Mouse (Mus musculus) liver, postnatal 0 days (tissue): ENCODE measurements at regions not wholly inside any gene's neighbourhood (a gene's known extent, or its start where the extent isn't known, plus 50 kb on each side); places are given as distances from the start of the nearest gene placed in this dataset.

Experiments used
- ATAC-seq: fragments of 200-750 bp; cut with Nextera tagmentation; 2 replicates; pipeline ENCODE4 v1.8.0; 2017; ENCODE audit warnings: mild to moderate bottlenecking, moderate library complexity
- DNase-seq: peaks from one replicate; pipeline ENCODE4 v3.0.0-alpha.2; 2016
- H3K27ac ChIP-seq: fragments of 300-500 bp; sonication (generic); 2 replicates; pipeline ENCODE4 v1.5.1; 2014; ENCODE audit warnings: antibody characterized with exemption, moderate library complexity, mild to moderate bottlenecking, low read depth
- H3K27me3 ChIP-seq: fragments of 300-500 bp; sonication (generic); 2 replicates; pipeline ENCODE4 v1.6.1; 2014; ENCODE audit warnings: low read length, control low read depth, mixed read lengths; ENCODE audit not compliant: insufficient read depth
- H3K36me3 ChIP-seq: fragments of 300-500 bp; sonication (generic); replicated peaks from 2 replicates; pipeline ENCODE4 v1.6.1; 2014; ENCODE audit warnings: mild to moderate bottlenecking, control low read depth, low read length, moderate library complexity, mixed read lengths; ENCODE audit not compliant: insufficient read depth
- H3K4me1 ChIP-seq: fragments of 300-500 bp; sonication (generic); 2 replicates; pipeline ENCODE4 v1.6.1; 2014; ENCODE audit warnings: antibody characterized with exemption, mild to moderate bottlenecking, control low read depth; ENCODE audit not compliant: insufficient read depth
- H3K4me2 ChIP-seq: fragments of 300-500 bp; sonication (generic); 2 replicates; pipeline ENCODE4 v1.6.1; 2014; ENCODE audit warnings: low read depth, mild to moderate bottlenecking, low read length, moderate library complexity, mixed read lengths
- H3K4me3 ChIP-seq: fragments of 300-500 bp; sonication (generic); 2 replicates; pipeline ENCODE4 v1.5.1; 2014; ENCODE audit warnings: low read depth, low read length
- H3K9ac ChIP-seq: fragments of 300-500 bp; sonication (generic); replicated peaks from 2 replicates; pipeline ENCODE4 v1.6.1; 2014; ENCODE audit warnings: mild to moderate bottlenecking, moderate library complexity
- H3K9me3 ChIP-seq: fragments of 300-500 bp; sonication (generic); 2 replicates; pipeline ENCODE4 v1.6.1; 2016; ENCODE audit warnings: mild to moderate bottlenecking, control low read depth, low read length, mixed read lengths
- CTCF ChIP-seq: sonication (generic); IDR thresholded peaks from 2 replicates; pipeline ENCODE4 v1.5.1; 2016; ENCODE audit warnings: antibody characterized with exemption, low read depth
- EP300 ChIP-seq: IDR thresholded peaks from 2 replicates; pipeline ENCODE4 v1.6.1; 2016; ENCODE audit warnings: antibody characterized with exemption, low read depth, mild to moderate bottlenecking
- WGBS: fragments of 180-500 bp; shearing (Covaris S2); extraction: QIAGEN DNeasy Blood & Tissue Kit; methylation state at CpG from one replicate; pipeline ENCODE4 v1.1.7; 2014; ENCODE audit not compliant: insufficient replicate concordance; 5-methylcytosine and 5-hydroxymethylcytosine counted together

DNA sequence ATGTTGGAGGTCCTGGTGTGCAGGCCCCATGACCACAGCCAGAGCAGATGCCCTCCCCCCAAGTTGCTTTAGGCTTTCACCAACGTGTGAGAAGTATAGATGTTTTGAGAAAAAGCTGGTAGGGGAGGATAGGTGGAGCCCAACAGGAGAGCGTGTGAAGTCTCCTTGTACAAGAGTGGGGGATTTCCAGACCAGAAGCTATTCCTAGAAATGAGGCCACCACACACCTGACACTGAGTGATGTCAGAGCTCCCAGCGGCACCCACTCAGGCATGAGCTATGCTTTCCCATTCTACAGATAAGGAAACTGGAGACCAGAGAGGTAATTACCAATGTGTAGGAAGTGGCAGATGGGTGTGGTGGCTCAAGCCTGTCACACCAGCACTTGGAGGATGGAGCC is 56.2 kb upstream of the Larp1 start:
- Histone ChIP-seq H3K4me2 (no peak overlapping the region), H3K9ac (peak overlapping the region; percentile 35; the same call in 1 of the 2 replicates), H3K27me3 (no peaks in the 10 kb centered on the region), H3K4me1 (peaks cover 44% of the 10 kb centered on the region), H3K36me3 (no peaks in the 10 kb centered on the region), H3K4me3 (no peak overlapping the region), H3K27ac (peak overlapping the region; percentile 84), H3K9me3 (no peaks in the 10 kb centered on the region)
- WGBS: 43% methylated on average over 3 of the region's 3 CpGs
- ATAC-seq (peak; percentile 54), DNase-seq (no peak)
- TF ChIP-seq EP300 (no peak), CTCF (no peak)

DNA sequence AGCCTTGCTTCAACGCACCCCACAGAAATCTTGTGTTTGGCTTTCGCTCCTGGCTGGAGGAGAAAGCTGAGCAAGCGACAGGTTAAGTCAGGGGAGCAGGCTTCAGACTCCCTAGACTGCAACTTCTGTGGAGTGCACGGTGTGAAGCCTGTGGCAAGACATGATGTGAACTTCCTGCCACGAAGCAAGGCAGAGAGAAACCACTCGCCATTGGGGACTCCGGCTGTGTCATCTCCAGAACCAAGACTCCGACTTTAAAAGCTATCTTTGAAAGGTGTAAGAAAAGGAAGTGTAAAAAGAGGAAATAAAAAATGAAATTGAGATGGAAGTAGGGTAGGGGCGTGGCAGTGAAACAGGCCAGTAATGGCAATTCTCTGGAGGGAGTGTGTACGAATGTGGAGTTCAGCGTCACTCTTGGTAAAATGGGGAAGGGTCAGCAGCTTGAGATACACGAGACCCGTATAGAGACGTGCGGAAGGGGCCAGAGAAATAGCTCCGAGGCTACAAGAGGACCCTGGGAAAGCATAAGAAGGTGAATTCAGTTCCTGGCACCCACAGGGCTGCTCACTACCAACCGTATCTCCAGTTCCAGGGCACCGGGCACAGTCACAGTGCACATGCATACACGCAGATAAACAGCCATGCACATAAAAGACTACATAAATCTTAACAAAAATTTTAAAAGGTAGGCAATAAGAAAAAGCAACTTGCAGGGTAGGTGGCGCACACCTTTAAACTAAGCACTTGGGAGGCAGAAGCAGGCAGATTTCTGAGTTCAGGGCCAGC is 57.1 kb upstream of the Larp1 start:
- no peak for ATAC-seq
- H3K9me3 ChIP-seq: no peaks in the 10 kb centered on the region
- TF ChIP-seq CTCF: no peak
- TF ChIP-seq EP300: no peak
- H3K27me3 ChIP-seq: no peaks in the 10 kb centered on the region
- H3K4me1 ChIP-seq: peaks cover 44% of the 10 kb centered on the region
- H3K27ac ChIP-seq: peak overlapping the region; percentile 84
- DNase-seq: no peak
- 57% methylated on average over 20 of the region's 20 CpGs for WGBS
- H3K9ac ChIP-seq: 0 out of 2 replicates have a peak overlapping the region, but pooled peaks have one; percentile 39
- peak overlapping the region; percentile 55 for H3K4me2 ChIP-seq
- H3K36me3 ChIP-seq: no peaks in the 10 kb centered on the region
- no peak overlapping the region for H3K4me3 ChIP-seq

DNA sequence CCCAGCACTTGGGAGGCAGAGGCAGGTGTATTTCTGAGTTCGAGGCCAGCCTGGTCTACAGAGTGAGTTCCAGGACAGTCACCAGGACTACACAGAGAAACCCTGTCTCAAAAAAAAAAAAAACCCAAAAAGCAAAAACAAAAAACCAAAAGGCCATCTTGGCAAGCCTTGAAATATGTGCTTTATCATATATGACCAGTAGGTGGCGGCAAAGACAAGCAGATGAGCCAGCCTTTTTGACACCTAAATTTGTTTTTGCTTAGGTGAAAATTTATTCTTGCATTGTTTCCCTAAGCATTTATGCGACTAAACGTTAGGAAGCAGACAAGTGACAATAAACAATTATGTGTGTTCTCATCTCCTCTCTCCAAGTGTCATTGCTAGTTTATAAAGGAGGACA is 57.9 kb upstream of the Larp1 start:
- peak; percentile 93 for TF ChIP-seq CTCF
- TF ChIP-seq EP300: no peak
- no peak for ATAC-seq
- Histone ChIP-seq H3K9me3 (no peaks in the 10 kb centered on the region), H3K27me3 (no peaks in the 10 kb centered on the region), H3K9ac (no peak overlapping the region), H3K36me3 (no peaks in the 10 kb centered on the region), H3K4me3 (no peak overlapping the region), H3K27ac (peak overlapping the region; percentile 84; the same call in 1 of the 2 replicates), H3K4me2 (peak overlapping the region; percentile 55; the same call in 1 of the 2 replicates), H3K4me1 (peaks cover 42% of the 10 kb centered on the region)
- under 1% methylated on average over 4 of the region's 4 CpGs for WGBS
- DNase-seq: no peak

DNA sequence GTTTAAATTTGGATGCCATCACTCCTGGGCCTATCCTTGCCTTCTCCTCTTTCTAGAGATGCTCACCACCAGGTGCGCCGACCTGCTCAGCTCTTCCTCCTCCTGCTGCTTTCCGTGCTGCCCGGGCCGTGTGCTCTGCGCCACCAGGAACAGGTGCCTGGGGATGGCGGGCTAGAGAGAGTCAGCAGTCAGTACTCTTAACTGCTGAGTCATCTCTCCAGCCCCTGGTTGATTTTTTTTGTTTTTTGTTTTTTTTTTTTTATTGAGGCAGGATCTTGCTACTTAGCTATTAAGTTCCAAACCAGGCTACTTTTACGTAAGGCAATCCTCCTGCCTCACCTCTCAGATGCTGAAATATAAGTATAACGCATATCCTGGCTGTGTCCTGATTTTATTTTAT is 59.8 kb upstream of the Larp1 start:
- no peak overlapping the region for H3K4me3 ChIP-seq
- no peaks in the 10 kb centered on the region for H3K27me3 ChIP-seq
- TF ChIP-seq EP300: no peak
- TF ChIP-seq CTCF: no peak
- ATAC-seq (no peak), DNase-seq (no peak)
- no peaks in the 10 kb centered on the region for H3K9me3 ChIP-seq
- no peak overlapping the region for H3K9ac ChIP-seq
- H3K27ac ChIP-seq: no peak overlapping the region
- H3K4me1 ChIP-seq: peaks cover 30% of the 10 kb centered on the region
- 71% methylated on average over 9 of the region's 9 CpGs for WGBS
- no peaks in the 10 kb centered on the region for H3K36me3 ChIP-seq
- no peak overlapping the region for H3K4me2 ChIP-seq

DNA sequence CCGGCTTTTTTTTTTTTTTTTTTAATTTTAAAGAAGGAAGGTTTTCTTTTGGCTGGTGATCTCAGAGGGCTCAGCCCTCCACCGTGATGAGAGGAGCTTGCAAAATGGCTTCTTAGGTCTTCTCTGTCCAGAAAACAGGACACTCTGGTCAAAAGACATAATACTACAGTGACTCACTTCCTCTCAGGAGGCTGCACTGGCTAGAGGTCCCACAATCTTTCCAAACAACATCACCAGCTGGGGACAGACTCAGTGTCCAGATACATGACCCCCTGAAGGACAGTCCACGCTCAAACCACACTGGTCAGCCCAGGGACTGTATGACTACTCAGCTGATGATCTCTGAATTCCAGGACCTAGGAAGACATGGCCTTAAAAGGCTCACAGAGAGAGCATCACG is 61.5 kb upstream of the Larp1 start:
- no peak overlapping the region for H3K27ac ChIP-seq
- ATAC-seq (no peak), DNase-seq (no peak)
- TF ChIP-seq EP300 (no peak), CTCF (no peak)
- H3K36me3 ChIP-seq: no peaks in the 10 kb centered on the region
- 66% methylated on average over 4 of the region's 4 CpGs for WGBS
- H3K4me1 ChIP-seq: peaks cover 14% of the 10 kb centered on the region
- H3K27me3 ChIP-seq: no peaks in the 10 kb centered on the region
- H3K4me2 ChIP-seq: no peak overlapping the region
- no peaks in the 10 kb centered on the region for H3K9me3 ChIP-seq
- H3K4me3 ChIP-seq: no peak overlapping the region
- no peak overlapping the region for H3K9ac ChIP-seq

DNA sequence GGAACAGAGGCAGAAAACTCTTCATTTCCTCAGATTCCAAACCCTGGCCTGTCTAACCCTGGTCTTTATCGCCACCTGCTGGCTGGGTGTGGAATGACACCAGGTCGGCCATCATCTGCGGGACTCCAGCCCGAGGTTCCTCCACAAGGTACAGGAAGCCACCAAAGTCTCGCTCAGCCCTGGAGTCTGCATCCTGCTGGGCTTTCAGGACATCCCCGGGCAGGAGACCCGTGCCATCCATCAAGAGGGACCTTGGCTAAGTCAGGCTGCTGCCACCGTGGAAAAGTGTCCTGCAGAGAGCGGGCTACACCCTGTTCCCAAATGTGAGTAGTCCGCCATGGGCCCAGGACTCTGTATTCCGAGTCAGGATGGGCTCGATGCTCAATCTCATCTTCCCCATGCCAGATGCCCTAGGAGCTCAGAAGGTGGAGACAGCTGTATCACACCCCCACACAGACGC is 74.4 kb upstream of the Larp1 start:
- no peak for TF ChIP-seq EP300
- TF ChIP-seq CTCF: peak; percentile 97
- H3K9me3 ChIP-seq: no peaks in the 10 kb centered on the region
- H3K36me3 ChIP-seq: no peaks in the 10 kb centered on the region
- peak overlapping the region; percentile 38; the same call in 1 of the 2 replicates for H3K4me2 ChIP-seq
- no peak overlapping the region for H3K9ac ChIP-seq
- DNase-seq (peak; percentile 91), ATAC-seq (peak; percentile 66)
- 12% methylated on average over 13 of the region's 13 CpGs for WGBS
- 0 out of 2 replicates have a peak, but pooled peaks cover 2% of the 10 kb centered on the region for H3K27me3 ChIP-seq
- no peak overlapping the region for H3K4me3 ChIP-seq
- H3K27ac ChIP-seq: no peak overlapping the region
- H3K4me1 ChIP-seq: peaks cover 3% of the 10 kb centered on the region; the same call in 1 of the 2 replicates
